Mouse (Mus musculus): Measurements from ENCODE around the gene Gm10406. TPM values are rescaled to one million over a fixed set of nuclear protein-coding genes. Genes with fewer than 3 reads are reported as not detected.
A peak's percentile ranks its signal among the peaks of the same experiment; 100 is the strongest.
"Not testable (repeated sequence)": the region's sequence is repeated elsewhere in the genome, so short reads cannot be mapped to it uniquely, and the experiment has no call there.

Gm10406 gene
- under 1 TPM in 3 of 4 experiments, not detected in 1; 0.32 to 0.63 (median 0.55) TPM for total RNA-seq (2022)

DNA sequence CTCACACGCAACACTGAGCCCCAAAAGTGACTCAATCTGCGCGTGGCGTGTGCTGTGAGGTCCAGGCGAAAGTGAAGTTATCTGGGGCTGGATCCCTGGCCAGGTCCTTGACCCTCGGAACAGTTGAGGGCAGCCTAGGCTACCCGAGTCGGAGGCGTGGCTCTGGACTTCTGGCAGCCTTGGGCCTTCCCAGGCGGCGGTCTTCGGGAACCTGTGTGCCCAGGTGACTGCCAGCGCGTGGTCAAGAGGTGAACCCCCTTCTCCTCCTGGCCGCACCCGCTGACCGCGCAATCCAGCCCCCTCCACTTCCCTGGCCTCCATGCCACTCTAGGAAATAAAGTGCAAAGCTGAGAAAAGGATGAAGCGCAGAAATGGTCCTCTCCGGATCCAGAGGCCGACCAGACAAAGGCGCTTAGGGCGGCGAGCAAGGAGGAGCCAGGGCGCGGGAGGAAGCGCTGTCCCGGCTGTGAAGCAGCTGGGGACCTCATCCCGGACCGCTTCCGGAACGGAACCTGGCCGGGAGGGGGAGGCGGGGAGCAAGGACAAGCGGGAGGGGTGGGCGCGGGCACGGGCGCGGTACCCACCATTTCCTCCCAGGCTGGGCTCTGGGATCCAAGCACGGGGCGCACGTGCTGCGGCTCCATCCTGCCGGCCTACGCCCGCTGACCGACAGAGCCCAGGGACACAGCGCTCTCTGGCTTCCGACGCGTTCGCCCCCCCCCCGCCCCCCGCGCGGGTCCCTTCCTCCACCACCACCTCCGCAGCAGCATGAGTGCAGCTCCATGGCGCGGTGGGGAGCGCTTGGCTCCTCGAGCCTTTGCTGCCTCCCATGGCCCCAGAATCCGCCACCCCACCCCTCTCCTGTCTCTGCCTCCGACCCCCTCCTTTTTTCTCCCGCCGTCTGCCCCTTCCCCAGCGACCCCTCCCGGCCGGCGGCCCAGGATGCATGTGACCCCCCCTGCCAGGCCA, at the start of gene Gm10406:
Gm10406 (minus strand) TSS at position 669 of the 969 bp plus-strand sequence.
- peak; percentile 4 to 11 for DNase-seq (ENCODE audit: low spot score in 2 of 2)

- DNase-seq (ENCODE audit: low spot score in 2 of 2) = not testable (repeated sequence)
Measured at GRCm38 (mm10) chr14:7044870-7045269, 17.6 kb upstream of the Gm10406 start, which contains the start of gene Gm3685. Gene Gm3685, minus strand, starts transcription at chr14:7044970.

DNA sequence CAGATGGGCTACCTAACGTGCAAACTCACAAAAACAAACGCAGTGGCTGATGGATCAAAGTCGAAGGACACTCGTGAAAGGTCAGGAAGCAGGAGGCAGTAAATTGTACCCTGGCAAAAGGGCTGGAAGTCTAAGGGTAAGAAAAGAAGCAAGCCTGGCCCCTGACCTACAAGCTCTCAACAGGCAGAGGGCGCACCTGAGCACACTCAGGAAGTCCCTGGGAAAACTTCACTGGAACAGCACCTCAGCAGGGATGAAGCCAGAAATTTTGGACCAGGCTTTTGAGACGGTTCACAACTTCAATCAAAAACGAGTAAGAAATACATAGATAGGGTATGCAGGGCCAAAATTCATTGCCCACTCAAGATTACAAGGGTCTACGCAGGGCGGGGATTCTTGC, 975 bp downstream of the Gm10406 start:
- DNase-seq (ENCODE audit: low spot score in 2 of 2) = peak in 1 of 2 experiments; percentile 9

- not testable (repeated sequence) for DNase-seq (ENCODE audit: low spot score in 2 of 2)
Measured at GRCm38 (mm10) chr14:6973718-6974117, 53.5 kb downstream of the Gm10406 start, which contains the start of gene Gm6356. Gene Gm6356, minus strand, starts transcription at chr14:6973818.

Other genes starting within 250 kb of the Gm10406 start
- under 1 TPM in 2 of 4 experiments, not detected in 2; 0.27 to 0.57 TPM for gene Gm3642, start 187.1 kb downstream of the Gm10406 start, total RNA-seq (2022)
- 1 to 10 TPM in 3 of 4 experiments, under 1 TPM in 1; 0.72 to 2.0 (median 1.8) TPM for gene Gm3667, start 137.5 kb downstream of the Gm10406 start, total RNA-seq (2022)
- gene Gm6356, start 53.6 kb downstream of the Gm10406 start, total RNA-seq (2022) = not detected
- not detected for gene Gm3685, start 17.5 kb upstream of the Gm10406 start, total RNA-seq (2022)
- 1 to 10 TPM; 1.2 to 5.0 (median 2.3) TPM for gene Gm3696, start 73.2 kb upstream of the Gm10406 start, total RNA-seq (2022)
- not detected for gene Gm6676, start 98.0 kb upstream of the Gm10406 start, total RNA-seq (2022)
- 1 to 10 TPM; 1.5 to 2.1 (median 1.8) TPM for gene Gm3512, start 147.1 kb upstream of the Gm10406 start, total RNA-seq (2022)
- gene Gm16434, start 167.1 kb upstream of the Gm10406 start, total RNA-seq (2022) = not detected
- not detected for gene Gm3727, start 237.3 kb upstream of the Gm10406 start, total RNA-seq (2022)

Data from layer of hippocampus, adult 8-10 months (tissue).